Mouse (Mus musculus): Measurements from ENCODE around the gene Kif24.
A peak's percentile ranks its signal among the peaks of the same experiment; 100 is the strongest.

The Kif24 gene

GRCm38 (mm10) chr4:41464345-41465286 is at the start of gene Kif24, which contains the start of gene Nudt2:
Gene Kif24 (minus strand): TSS chr4:41464887.
Gene Nudt2 (plus strand): TSS chr4:41465151.
- DNase-seq (ENCODE audit: low spot score in 2 of 2): peak; percentile 95 to 97

- DNase-seq (ENCODE audit: low spot score in 2 of 2): no peak
Measured at GRCm38 (mm10) chr4:41513714-41514113, 49.0 kb upstream of the Kif24 start.

GRCm38 (mm10) chr4:41513309-41513708 is 48.6 kb upstream of the Kif24 start:
- no peak for DNase-seq (ENCODE audit: low spot score in 2 of 2)

DNA sequence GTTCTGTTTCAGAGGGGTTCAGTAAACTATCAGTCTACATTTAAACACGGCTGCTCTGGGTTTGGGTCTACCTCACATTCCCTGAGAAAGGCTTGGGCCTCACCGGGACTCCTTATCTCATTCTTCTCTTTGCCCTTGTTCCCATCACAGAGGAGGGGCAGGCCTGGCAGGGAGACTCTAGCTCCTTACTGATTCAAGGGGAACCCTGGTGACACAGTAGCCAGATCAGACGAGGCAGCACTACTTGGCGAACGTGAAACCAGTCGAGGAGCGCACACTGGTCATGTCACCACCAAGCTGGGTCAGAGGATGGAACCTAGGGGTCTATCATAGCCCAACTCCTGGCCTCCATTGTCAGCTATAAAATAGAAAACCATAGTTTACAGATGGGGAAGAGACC is 43.3 kb upstream of the Kif24 start:
- DNase-seq (ENCODE audit: low spot score in 2 of 2): no peak

DNA sequence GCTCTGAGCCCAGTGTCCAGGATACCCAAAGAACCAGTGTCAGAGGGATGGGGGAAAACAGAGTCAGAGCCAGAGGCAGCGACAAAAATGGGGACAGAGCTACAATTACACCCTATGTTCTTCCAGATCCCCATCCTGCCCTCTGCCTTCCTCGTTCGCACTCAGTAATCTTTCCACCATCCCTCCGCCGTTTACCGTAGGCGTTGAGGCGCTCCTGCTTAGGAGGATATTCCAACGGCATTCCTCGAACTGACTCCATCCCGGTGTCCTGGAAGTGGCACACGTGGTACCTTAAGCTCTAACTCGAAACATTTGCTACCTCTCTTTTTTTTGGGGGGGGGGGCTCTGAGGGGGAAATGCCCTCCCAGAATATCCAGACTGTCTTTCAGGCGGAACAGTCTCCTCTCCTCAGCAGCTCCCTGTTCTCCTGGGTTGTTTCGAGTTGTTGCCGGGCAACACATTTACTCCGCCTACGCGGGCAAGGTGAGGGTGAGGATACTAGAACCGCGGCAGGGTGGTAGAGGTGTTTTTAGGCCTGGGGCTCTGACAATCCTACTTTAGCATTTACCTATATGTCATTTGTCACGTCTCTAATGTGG is 42.7 kb upstream of the Kif24 start:
- DNase-seq (ENCODE audit: low spot score in 2 of 2): no peak

DNA sequence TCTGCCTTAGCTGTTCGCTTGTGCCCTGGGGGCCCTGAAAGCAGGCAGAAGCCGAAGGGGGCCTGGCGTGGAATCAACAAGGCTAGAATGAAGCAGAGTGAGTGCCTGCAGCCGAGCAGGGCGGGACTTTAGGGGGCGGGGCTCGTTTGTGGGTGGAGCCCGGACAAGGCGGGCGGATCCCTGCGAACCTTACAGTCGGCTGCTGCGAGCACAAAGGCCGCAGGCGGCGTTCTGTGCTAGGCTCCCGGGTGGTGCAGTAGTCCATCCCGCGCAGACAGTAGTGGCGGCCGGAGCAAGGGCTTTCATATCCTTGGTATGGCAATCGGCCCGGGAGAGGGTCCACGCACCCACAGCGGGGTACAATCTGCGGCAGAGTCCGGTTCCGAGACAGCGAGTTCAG is 42.2 kb upstream of the Kif24 start:
- DNase-seq (ENCODE audit: low spot score in 2 of 2): peak; percentile 48 to 84

GRCm38 (mm10) chr4:41506156-41506555 is 41.5 kb upstream of the Kif24 start:
- peak; percentile 18 to 69 for DNase-seq (ENCODE audit: low spot score in 2 of 2)

DNA sequence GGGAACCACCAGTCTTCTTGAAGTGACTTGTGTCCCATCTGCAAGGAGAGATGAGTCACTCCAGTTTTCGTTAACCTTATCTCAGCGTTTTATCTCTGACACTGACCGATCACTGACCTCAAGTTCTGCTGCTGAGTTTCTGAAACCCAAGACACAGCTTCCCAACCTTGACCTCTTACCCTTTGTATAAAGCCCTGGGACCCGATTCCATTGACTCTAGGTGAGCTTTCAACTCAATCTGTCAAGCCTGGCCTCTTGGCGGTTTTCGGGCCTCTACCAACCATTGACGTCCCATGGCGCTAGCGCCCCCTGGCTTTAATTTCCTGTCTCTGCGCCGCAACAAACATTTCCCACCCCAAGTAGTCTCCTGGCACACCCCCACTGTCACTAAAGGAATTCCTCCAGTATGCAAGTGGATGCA is 40.5 kb upstream of the Kif24 start:
- DNase-seq (ENCODE audit: low spot score in 2 of 2): peak in 1 of 2 experiments; percentile 39

- DNase-seq (ENCODE audit: low spot score in 2 of 2): no peak
Measured at GRCm38 (mm10) chr4:41504325-41504724, 39.6 kb upstream of the Kif24 start.

DNA sequence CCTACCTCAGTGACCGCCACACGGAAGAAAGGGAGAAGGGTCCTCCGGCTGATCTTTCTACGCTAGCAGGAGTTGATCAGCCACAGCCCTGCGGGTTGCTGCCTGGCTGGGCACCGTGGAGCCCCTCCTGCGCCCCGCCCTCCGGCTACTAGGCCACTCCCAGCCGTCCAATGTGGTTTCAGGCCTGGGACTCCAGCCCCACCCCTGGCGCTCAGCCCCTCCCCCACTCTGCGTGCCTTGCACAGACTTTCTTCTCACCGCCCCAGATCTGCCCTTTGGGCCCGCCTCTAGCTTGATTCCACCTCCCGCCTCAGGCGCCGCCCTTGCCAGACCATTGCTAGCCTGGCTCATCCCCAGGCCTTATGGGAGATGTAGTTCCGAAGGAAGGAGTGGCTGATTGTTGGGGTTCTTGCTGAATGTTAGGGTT is 38.3 kb upstream of the Kif24 start, which contains the start of gene AI464131:
AI464131 (minus strand) TSS at position 91 of the 427 bp plus-strand sequence.
- DNase-seq (ENCODE audit: low spot score in 2 of 2): peak; percentile 47 to 87

DNA sequence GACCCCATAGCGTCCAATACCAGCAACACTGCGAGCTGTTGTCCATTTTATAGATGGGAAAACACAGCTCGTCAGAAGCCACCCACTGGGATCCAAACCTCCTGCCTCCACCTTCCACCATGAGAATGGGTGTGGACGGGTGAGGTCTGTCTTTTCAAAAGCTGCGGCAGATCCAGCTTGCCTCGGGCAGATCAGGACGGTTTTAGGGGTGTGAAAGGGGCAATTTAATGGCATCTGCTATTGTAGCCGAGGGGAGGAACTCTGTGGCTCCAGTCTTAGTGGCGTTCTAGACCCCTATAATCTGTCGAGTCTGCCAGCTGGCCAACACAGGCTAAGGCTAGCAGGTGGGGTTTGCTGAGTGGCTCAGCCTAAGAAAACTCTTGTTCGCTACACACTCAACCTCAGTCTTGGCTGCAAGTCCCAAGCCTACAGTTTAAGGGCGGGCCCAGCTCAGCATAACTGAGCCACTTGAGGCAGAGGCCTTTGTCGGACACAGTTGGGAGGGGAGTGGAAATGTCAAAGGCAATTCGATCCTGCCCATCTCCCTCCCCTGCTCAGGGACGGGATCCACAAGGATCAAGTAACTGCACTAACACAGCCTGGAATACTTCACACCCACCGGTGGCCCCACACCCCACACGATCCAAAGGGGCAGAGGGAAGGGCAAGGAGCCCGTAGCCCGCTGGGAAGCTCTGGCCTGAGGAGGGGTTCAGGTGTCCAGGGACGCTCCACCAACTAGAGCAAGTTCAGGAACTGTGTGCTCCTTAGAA is 37.7 kb upstream of the Kif24 start:
- no peak for DNase-seq (ENCODE audit: low spot score in 2 of 2)

DNA sequence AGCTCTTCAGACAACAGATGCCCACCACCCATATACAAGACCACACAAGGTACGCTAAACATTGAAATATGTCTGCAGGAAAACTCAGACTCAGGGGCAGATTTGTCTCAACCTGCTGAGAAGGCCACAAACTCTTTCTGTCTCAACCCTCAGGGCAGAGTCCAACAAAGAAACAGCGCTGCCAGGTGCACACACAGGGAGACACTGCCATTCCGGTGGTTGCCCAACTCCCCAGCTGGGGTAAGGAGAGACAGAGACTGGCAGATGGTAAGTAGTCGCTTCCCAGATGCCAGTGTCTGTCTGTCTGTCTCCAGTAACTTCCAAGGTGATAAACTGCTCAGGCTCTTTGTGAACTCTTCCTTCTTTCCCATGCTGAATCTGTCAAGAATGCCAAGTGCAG is 36.1 kb upstream of the Kif24 start:
- DNase-seq (ENCODE audit: low spot score in 2 of 2): no peak

DNA sequence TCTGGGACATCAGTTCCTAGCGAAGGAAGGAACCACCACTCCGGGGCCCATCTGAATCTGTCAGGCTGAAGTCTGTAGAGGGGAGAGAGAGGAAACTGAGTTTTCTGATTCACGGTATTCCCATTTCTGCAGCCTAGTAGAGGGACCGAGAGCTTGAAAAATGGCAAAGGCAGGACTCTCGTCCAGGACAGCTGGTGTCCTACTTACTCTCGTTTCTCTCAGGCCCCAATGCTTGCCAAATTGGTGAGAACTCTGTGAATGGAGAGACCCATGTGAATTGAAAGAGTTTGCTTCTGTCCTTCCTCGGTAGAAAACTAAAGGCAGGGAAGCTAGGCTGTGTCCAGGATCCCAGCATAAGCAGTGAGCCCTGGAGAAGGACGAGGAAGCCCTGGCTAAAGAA is 34.9 kb upstream of the Kif24 start:
- DNase-seq (ENCODE audit: low spot score in 2 of 2): no peak

DNA sequence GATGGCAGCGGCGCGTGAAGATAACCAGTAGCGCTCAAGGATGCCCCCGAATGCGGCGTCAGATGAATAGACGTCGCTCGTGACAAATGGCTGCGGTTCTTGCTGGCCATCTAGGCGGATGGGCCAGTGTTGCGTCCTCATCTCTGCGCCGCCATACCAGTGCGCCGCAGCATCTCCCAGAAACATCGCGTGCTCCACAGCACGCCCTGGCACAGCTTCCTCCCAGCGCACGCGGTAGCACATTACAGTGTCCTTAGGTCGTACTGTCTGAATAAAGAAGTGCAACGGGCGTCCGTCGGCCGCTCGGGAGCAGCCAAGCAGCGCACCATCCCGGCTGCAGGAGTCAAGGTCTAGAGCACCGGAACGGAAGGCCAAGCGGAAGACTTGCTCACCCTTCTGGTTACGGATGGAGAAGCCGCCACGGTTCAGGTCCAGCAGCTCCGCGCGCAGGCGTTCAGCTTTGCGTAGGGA is 34.3 kb upstream of the Kif24 start:
- DNase-seq (ENCODE audit: low spot score in 2 of 2): no peak

- DNase-seq (ENCODE audit: low spot score in 2 of 2): no peak
Measured at GRCm38 (mm10) chr4:41497995-41498845, 33.5 kb upstream of the Kif24 start.

DNA sequence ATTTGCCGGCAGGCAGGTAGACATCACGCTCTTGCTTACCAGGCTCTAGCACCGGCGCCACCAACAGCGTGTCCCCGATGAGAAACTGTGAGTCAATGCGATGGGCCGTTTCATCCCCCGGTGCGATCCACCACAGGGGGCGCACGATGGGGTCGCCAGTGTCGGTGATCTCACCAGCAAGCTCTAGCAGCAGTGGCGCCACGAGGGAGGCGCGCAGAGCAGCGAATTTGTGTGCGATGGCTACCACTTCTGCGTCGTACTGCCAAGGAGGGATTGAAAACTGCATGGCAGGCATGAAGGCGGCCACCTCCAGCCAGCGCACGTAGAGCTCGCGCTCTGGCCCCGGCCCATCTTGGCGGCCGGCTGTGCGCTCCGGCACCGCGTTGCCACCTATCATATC is 32.9 kb upstream of the Kif24 start:
- peak in 1 of 2 experiments; percentile 51 for DNase-seq (ENCODE audit: low spot score in 2 of 2)

- DNase-seq (ENCODE audit: low spot score in 2 of 2): no peak
Measured at GRCm38 (mm10) chr4:41497046-41497445, 32.4 kb upstream of the Kif24 start.

DNA sequence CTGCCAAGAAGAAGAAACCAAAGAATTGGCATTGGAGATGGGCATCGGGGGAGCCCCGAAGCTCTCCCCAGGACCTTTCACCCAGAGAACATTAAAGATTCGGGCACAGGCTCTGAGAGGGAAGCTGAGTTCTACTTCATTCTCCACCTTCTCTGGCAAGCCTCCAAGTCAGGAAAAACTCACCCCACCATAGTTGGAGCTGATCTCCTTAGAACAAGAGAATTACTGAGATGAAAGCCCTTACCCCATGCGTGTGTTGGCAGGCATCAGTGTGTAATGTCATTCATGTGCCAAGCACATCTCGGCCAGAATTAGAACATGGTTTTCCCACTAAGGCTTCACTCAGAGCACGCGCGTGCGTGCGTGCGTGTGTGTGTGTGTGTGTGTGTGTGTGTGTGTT is 31.2 kb upstream of the Kif24 start:
- DNase-seq (ENCODE audit: low spot score in 2 of 2): no peak

DNA sequence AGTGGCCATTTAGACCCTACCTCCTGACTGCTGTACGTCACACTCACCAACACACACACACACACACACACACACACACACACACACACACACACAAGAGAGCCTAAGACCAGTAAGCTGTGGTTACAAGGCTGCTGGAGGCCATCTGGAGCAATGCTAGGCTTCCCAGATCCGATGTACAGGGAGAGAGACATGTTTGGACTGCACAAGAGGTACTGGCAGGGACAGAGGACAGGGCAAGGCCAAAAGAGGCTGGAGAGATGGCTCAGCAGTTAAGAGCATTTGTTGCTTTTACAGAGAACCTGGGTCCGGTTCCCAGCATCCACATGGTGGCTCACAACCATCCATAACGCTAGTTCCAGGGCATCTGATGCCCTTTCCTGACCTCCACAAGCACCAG is 30.4 kb upstream of the Kif24 start:
- DNase-seq (ENCODE audit: low spot score in 2 of 2): no peak

DNA sequence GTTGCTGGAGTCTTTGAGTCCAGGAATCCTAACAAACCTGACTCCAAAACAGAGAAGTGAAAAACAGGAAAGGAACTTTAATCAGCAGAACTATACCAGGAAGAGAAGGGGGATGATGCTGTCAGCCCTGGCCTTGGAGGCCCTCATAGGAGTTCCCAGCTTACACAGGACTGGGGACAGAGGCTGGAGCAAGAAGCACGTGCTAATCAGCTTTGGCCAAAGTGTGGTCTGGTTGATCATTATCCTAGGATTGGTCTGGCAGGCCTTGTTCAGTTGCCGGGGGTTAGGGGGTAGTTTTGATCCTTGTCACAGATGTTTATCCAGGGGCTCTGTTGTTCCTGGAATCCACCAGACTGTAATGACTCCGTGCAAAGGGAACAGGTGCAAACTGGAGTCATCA is 29.7 kb upstream of the Kif24 start:
- no peak for DNase-seq (ENCODE audit: low spot score in 2 of 2)
